Mouse (Mus musculus): ENCODE measurements around the gene Nek6.

GRCm38 (mm10) chr2:38541101-38541500, 29.7 kb downstream of the Nek6 start:
- TF ChIP-seq CTCF (conservative IDR thresholded peaks at IDR 0.05; ENCODE audit: insufficient read depth, insufficient read length, low read depth, low read length) = no peak
- TF ChIP-seq POLR2A (IDR thresholded peaks at IDR 0.05; ENCODE audit: low read depth, low read length) = no peak
